Mouse (Mus musculus): ENCODE results near the gene Cdk5rap2. TPM values are rescaled to one million over a fixed set of nuclear protein-coding genes. Genes with fewer than 3 reads are reported as not detected.

The Cdk5rap2 gene
- polyA plus RNA-seq, 1 experiment from 2014 or later = 8.6 TPM

GRCm38 (mm10) chr4:70365061-70365858, 45.0 kb downstream of the Cdk5rap2 start:
- Histone ChIP-seq H3K4me3 (ENCODE audit: low read length) (no peak overlapping the region), H3K27me3 (replicated peaks; ENCODE audit: control insufficient read depth, insufficient read depth, low read length) (no peaks in the 10 kb centered on the region), H3K9me3 (ENCODE audit: control insufficient read depth, low read length) (no peaks in the 10 kb centered on the region), H3K4me1 (ENCODE audit: control insufficient read depth, insufficient read depth, low read length) (0 out of 2 replicates have a peak, but pooled peaks cover 2% of the 10 kb centered on the region), H3K4me2 (ENCODE audit: low read depth, low read length) (no peak overlapping the region), H3K27ac (ENCODE audit: low read length) (no peak overlapping the region), H3K36me3 (ENCODE audit: control insufficient read depth, insufficient read depth, low read length) (no peaks in the 10 kb centered on the region), H3K9ac (ENCODE audit: low read depth, low read length) (no peak overlapping the region)
- WGBS = 84% methylated on average over 11 of the region's 11 CpGs
- ATAC-seq = no peak

DNA sequence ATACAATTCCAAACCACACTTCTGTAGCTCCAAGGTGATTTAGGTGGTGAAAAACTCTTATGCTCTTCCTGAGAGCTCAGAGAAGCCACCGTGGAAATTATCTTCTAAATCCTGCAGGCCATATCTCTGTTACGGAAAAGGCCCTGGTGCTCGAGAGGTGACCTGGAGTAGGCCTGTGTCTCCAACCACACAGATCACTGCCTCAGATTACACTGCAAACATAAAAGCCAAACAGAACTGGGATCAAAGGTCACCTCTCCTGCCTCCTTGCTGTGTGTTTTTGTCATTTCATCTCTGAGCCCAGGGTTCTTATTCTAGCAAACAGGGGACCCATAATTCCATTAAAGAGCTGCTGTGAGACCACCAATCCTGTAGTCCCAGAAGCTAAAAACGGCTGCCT, 48.9 kb downstream of the Cdk5rap2 start:
- WGBS = 44% methylated on average over 4 of the region's 4 CpGs
- no peak overlapping the region for H3K4me2 ChIP-seq (ENCODE audit: low read depth, low read length)

DNA sequence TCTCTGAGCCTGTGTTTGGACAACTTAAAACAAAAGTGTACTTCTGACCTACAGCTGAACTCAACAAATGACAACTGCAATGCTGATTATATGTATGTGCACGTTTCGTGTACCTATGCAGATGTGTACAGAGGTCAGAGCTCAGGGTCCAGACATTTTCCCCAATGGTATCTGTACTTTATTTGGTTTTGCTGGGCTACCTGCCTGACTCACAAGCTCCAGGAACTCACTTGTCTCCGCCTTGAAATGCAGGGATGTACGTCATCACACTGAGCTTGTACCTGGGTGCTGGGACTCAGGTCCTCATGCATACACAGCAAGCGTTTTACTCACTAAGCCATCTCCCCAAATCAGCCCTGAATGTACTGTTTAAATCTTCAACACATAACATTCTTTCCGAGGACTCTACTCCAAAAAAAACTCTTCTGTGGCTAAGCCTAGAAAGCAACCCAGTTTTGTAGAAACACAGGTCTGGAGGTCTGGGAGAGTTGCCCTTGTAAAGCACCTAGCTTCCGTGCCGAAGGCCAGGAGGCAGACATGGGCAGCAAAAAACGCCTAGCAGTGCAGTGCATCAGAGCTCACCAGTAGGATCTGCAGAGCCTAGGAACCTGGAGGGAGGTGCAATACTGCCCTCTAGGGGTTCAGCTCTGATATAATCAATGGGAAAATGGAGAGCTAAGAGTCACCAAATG, 54.4 kb downstream of the Cdk5rap2 start:
- Histone ChIP-seq H3K27ac (ENCODE audit: low read length) (no peak overlapping the region), H3K4me2 (ENCODE audit: low read depth, low read length) (no peak overlapping the region), H3K27me3 (replicated peaks; ENCODE audit: control insufficient read depth, insufficient read depth, low read length) (no peaks in the 10 kb centered on the region), H3K9ac (ENCODE audit: low read depth, low read length) (no peak overlapping the region), H3K4me1 (ENCODE audit: control insufficient read depth, insufficient read depth, low read length) (no peaks in the 10 kb centered on the region), H3K36me3 (ENCODE audit: control insufficient read depth, insufficient read depth, low read length) (peaks cover 6% of the 10 kb centered on the region; the same call in 1 of the 2 replicates), H3K9me3 (ENCODE audit: control insufficient read depth, low read length) (no peaks in the 10 kb centered on the region), H3K4me3 (ENCODE audit: low read length) (no peak overlapping the region)
- ATAC-seq = peak; percentile 71
- 64% methylated on average over 9 of the region's 9 CpGs for WGBS

More for the DNA sequence above, 48.9 kb downstream of the Cdk5rap2 start:
- Histone ChIP-seq H3K27ac (ENCODE audit: low read length) (no peak overlapping the region), H3K9ac (ENCODE audit: low read depth, low read length) (no peak overlapping the region), H3K36me3 (ENCODE audit: control insufficient read depth, insufficient read depth, low read length) (peaks cover 6% of the 10 kb centered on the region; the same call in 1 of the 2 replicates), H3K4me1 (ENCODE audit: control insufficient read depth, insufficient read depth, low read length) (0 out of 2 replicates have a peak, but pooled peaks cover 2% of the 10 kb centered on the region), H3K27me3 (replicated peaks; ENCODE audit: control insufficient read depth, insufficient read depth, low read length) (no peaks in the 10 kb centered on the region), H3K9me3 (ENCODE audit: control insufficient read depth, low read length) (no peaks in the 10 kb centered on the region), H3K4me3 (ENCODE audit: low read length) (no peak overlapping the region)
- ATAC-seq = peak; percentile 67

GRCm38 (mm10) chr4:70354448-70354847, 55.8 kb downstream of the Cdk5rap2 start:
- WGBS = 89% methylated on average over 14 of the region's 14 CpGs
- no peaks in the 10 kb centered on the region for H3K27me3 ChIP-seq (replicated peaks; ENCODE audit: control insufficient read depth, insufficient read depth, low read length)
- H3K4me1 ChIP-seq (ENCODE audit: control insufficient read depth, insufficient read depth, low read length) = no peaks in the 10 kb centered on the region
- H3K9ac ChIP-seq (ENCODE audit: low read depth, low read length) = no peak overlapping the region
- H3K36me3 ChIP-seq (ENCODE audit: control insufficient read depth, insufficient read depth, low read length) = peaks cover 1% of the 10 kb centered on the region; the same call in 1 of the 2 replicates
- no peaks in the 10 kb centered on the region for H3K9me3 ChIP-seq (ENCODE audit: control insufficient read depth, low read length)
- H3K4me2 ChIP-seq (ENCODE audit: low read depth, low read length) = no peak overlapping the region
- H3K27ac ChIP-seq (ENCODE audit: low read length) = no peak overlapping the region
- no peak for ATAC-seq
- H3K4me3 ChIP-seq (ENCODE audit: low read length) = no peak overlapping the region

DNA sequence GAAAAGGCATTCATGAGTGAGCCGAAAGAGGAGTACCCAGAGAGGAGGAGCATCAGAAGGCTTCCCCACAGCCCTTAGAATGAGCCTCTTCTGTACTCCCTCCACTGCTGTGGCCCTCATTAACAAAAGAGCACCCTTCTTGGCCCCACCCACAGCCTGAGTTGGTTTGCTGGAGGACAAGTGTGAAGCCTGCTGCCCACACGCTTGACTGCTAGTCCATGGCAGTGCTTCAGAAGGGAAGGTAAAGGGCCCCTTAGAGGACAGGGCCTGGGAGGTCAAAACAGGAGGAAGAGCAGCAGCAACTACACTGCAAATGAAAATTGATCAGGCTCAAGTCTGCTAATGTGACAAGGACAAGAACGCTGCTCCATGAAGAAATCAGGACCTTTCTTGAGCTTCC, 56.6 kb downstream of the Cdk5rap2 start:
- no peaks in the 10 kb centered on the region for H3K27me3 ChIP-seq (replicated peaks; ENCODE audit: control insufficient read depth, insufficient read depth, low read length)
- H3K4me1 ChIP-seq (ENCODE audit: control insufficient read depth, insufficient read depth, low read length) = no peaks in the 10 kb centered on the region
- H3K36me3 ChIP-seq (ENCODE audit: control insufficient read depth, insufficient read depth, low read length) = peaks cover 7% of the 10 kb centered on the region; the same call in 1 of the 2 replicates
- H3K4me3 ChIP-seq (ENCODE audit: low read length) = no peak overlapping the region
- no peaks in the 10 kb centered on the region for H3K9me3 ChIP-seq (ENCODE audit: control insufficient read depth, low read length)
- WGBS = 87% methylated on average over 3 of the region's 3 CpGs
- no peak for ATAC-seq
- H3K9ac ChIP-seq (ENCODE audit: low read depth, low read length) = no peak overlapping the region
- no peak overlapping the region for H3K27ac ChIP-seq (ENCODE audit: low read length)
- H3K4me2 ChIP-seq (ENCODE audit: low read depth, low read length) = no peak overlapping the region

DNA sequence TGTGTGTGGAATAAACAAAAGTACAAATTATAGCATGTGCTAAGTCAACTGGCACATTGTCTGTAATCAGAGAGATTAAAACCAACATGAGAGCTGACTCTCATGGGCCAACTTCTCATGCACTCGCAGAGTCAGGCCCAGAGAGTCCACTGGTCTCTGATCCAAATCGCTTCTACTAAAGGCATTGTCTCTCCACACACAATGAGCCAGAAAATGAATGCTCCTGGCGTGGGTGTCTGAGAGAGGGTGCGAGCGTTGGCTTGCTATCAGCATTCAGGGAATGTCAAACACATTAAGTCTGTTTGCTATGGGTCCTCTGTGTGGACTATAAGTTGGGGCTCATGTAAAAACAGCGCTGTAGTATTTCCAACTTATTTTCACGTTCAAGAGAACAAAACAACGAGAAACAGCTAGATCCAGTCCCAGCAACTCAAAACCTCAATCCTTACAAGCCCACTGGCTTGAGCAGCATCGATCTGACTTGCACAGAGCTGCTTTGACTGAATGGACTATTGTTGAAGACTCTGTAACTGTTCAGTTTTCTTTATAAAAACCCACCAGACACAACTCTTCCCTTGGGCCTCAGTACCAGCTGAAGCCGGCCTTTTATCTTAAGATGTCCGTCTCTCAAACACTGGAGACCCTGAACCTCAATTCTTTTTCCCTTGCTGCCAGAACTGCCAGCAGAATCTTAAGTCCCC, 74.6 kb downstream of the Cdk5rap2 start:
- no peaks in the 10 kb centered on the region for H3K9me3 ChIP-seq (ENCODE audit: control insufficient read depth, low read length)
- no peaks in the 10 kb centered on the region for H3K4me1 ChIP-seq (ENCODE audit: control insufficient read depth, insufficient read depth, low read length)
- ATAC-seq = no peak
- no peak overlapping the region for H3K4me2 ChIP-seq (ENCODE audit: low read depth, low read length)
- H3K36me3 ChIP-seq (ENCODE audit: control insufficient read depth, insufficient read depth, low read length) = no peaks in the 10 kb centered on the region; the same call in 1 of the 2 replicates
- no peak overlapping the region for H3K27ac ChIP-seq (ENCODE audit: low read length)
- H3K27me3 ChIP-seq (replicated peaks; ENCODE audit: control insufficient read depth, insufficient read depth, low read length) = no peaks in the 10 kb centered on the region
- 71% methylated on average over 11 of the region's 11 CpGs for WGBS
- H3K4me3 ChIP-seq (ENCODE audit: low read length) = no peak overlapping the region
- H3K9ac ChIP-seq (ENCODE audit: low read depth, low read length) = no peak overlapping the region

- no peaks in the 10 kb centered on the region; the same call in 1 of the 2 replicates for H3K36me3 ChIP-seq (ENCODE audit: control insufficient read depth, insufficient read depth, low read length)
- H3K4me1 ChIP-seq (ENCODE audit: control insufficient read depth, insufficient read depth, low read length) = no peaks in the 10 kb centered on the region
- no peak overlapping the region for H3K9ac ChIP-seq (ENCODE audit: low read depth, low read length)
- no peak overlapping the region for H3K27ac ChIP-seq (ENCODE audit: low read length)
- no peak overlapping the region for H3K4me3 ChIP-seq (ENCODE audit: low read length)
- WGBS = 75% methylated on average over 4 of the region's 4 CpGs
- H3K27me3 ChIP-seq (replicated peaks; ENCODE audit: control insufficient read depth, insufficient read depth, low read length) = no peaks in the 10 kb centered on the region
- no peaks in the 10 kb centered on the region for H3K9me3 ChIP-seq (ENCODE audit: control insufficient read depth, low read length)
- no peak overlapping the region for H3K4me2 ChIP-seq (ENCODE audit: low read depth, low read length)
- ATAC-seq = no peak
Observed at GRCm38 (mm10) chr4:70334995-70335394, 75.2 kb downstream of the Cdk5rap2 start.

- H3K4me2 ChIP-seq (ENCODE audit: low read depth, low read length) = no peak overlapping the region
- no peak overlapping the region for H3K4me3 ChIP-seq (ENCODE audit: low read length)
- H3K9me3 ChIP-seq (ENCODE audit: control insufficient read depth, low read length) = no peaks in the 10 kb centered on the region
- H3K4me1 ChIP-seq (ENCODE audit: control insufficient read depth, insufficient read depth, low read length) = no peaks in the 10 kb centered on the region
- no peak overlapping the region for H3K27ac ChIP-seq (ENCODE audit: low read length)
- H3K27me3 ChIP-seq (replicated peaks; ENCODE audit: control insufficient read depth, insufficient read depth, low read length) = no peaks in the 10 kb centered on the region
- no peak overlapping the region for H3K9ac ChIP-seq (ENCODE audit: low read depth, low read length)
- no peaks in the 10 kb centered on the region for H3K36me3 ChIP-seq (ENCODE audit: control insufficient read depth, insufficient read depth, low read length)
- no peak for ATAC-seq
- WGBS = 93% methylated on average over 6 of the region's 6 CpGs
Observed at GRCm38 (mm10) chr4:70332981-70333380, 77.3 kb downstream of the Cdk5rap2 start.

- WGBS = 87% methylated on average over 7 of the region's 7 CpGs
- H3K36me3 ChIP-seq (ENCODE audit: control insufficient read depth, insufficient read depth, low read length) = no peaks in the 10 kb centered on the region
- no peaks in the 10 kb centered on the region for H3K27me3 ChIP-seq (replicated peaks; ENCODE audit: control insufficient read depth, insufficient read depth, low read length)
Observed at GRCm38 (mm10) chr4:70332576-70332975, 77.7 kb downstream of the Cdk5rap2 start.

More at GRCm38 (mm10) chr4:70332576-70332975, 77.7 kb downstream of the Cdk5rap2 start:
- Histone ChIP-seq H3K9me3 (ENCODE audit: control insufficient read depth, low read length) (no peaks in the 10 kb centered on the region), H3K4me3 (ENCODE audit: low read length) (no peak overlapping the region), H3K4me2 (ENCODE audit: low read depth, low read length) (no peak overlapping the region), H3K9ac (ENCODE audit: low read depth, low read length) (no peak overlapping the region), H3K4me1 (ENCODE audit: control insufficient read depth, insufficient read depth, low read length) (no peaks in the 10 kb centered on the region), H3K27ac (ENCODE audit: low read length) (no peak overlapping the region)
- no peak for ATAC-seq

All from intestine, embryonic 16.5 days (tissue).